Mouse (Mus musculus) embryonic facial prominence, embryonic 15.5 days (tissue): ENCODE data around the gene Ciapin1. TPM values are rescaled to one million over a fixed set of nuclear protein-coding genes. Genes with fewer than 3 reads are reported as not detected.
A peak's percentile ranks its signal among the peaks of the same experiment; 100 is the strongest.

Experiments used
- ATAC-seq: fragments of 200-750 bp; cut with Nextera tagmentation; 2 replicates; pipeline ENCODE4 v1.8.0; 2017; ENCODE audit warnings: low read depth, moderate TSS enrichment; ENCODE audit not compliant: insufficient number of reproducible peaks, low FRiP score, low TSS enrichment
- H3K27ac ChIP-seq: fragments of 300-500 bp; sonication (generic); replicated peaks from 2 replicates; pipeline ENCODE4 v1.5.1; 2015; ENCODE audit warnings: mild to moderate bottlenecking, inconsistent platforms
- H3K27me3 ChIP-seq: fragments of 300-500 bp; sonication (generic); 2 replicates; pipeline ENCODE4 v1.6.1; 2015; ENCODE audit warnings: inconsistent platforms
- H3K36me3 ChIP-seq: fragments of 300-500 bp; sonication (generic); 2 replicates; pipeline ENCODE4 v1.6.1; 2015; ENCODE audit warnings: mild to moderate bottlenecking, inconsistent platforms
- H3K4me1 ChIP-seq: fragments of 300-500 bp; sonication (generic); 2 replicates; pipeline ENCODE4 v1.6.1; 2015; ENCODE audit warnings: inconsistent platforms
- H3K4me2 ChIP-seq: fragments of 300-500 bp; sonication (generic); replicated peaks from 2 replicates; pipeline ENCODE4 v1.6.1; 2015; ENCODE audit warnings: mild to moderate bottlenecking, inconsistent platforms
- H3K4me3 ChIP-seq: fragments of 300-500 bp; sonication (generic); replicated peaks from 2 replicates; pipeline ENCODE4 v1.5.1; 2015; ENCODE audit warnings: mild to moderate bottlenecking, inconsistent platforms
- H3K9ac ChIP-seq: fragments of 300-500 bp; sonication (generic); 2 replicates; pipeline ENCODE4 v1.6.1; 2015; ENCODE audit warnings: inconsistent platforms
- H3K9me3 ChIP-seq: fragments of 300-500 bp; sonication (generic); replicated peaks from 2 replicates; pipeline ENCODE4 v1.6.1; 2016; ENCODE audit warnings: inconsistent platforms
- WGBS: fragments of 180-500 bp; shearing (Covaris S2); methylation state at CpG from one replicate; pipeline ENCODE4 v1.1.7; 2015; 5-methylcytosine and 5-hydroxymethylcytosine counted together
- polyA plus RNA-seq: library from polyadenylated mRNA; unstranded; fragments of >200 nt; fragmentation: Nextera tagmentation; extraction: Ambion mirVana; gene quantifications from 2 replicates; pipeline ENCODE4 v1.2.1, GENCODE M21; 2015

Ciapin1 gene
- 81.7 and 92.5 TPM in 2 replicates for polyA plus RNA-seq

- Histone ChIP-seq H3K9me3 (no peaks in the 10 kb centered on the region), H3K27ac (peak within 1 kb of the TSS; percentile 93), H3K27me3 (no peaks in the 10 kb centered on the region), H3K36me3 (0 out of 2 replicates have a peak, but pooled peaks cover 7% of the 10 kb centered on the region), H3K4me3 (peak within 1 kb of the TSS; percentile 85), H3K9ac (peak within 1 kb of the TSS; percentile 88), H3K4me1 (peaks cover 18% of the 10 kb centered on the region), H3K4me2 (peak within 1 kb of the TSS; percentile 83)
- WGBS: under 1% methylated on average over 72 of the region's 82 CpGs
- ATAC-seq: peak; percentile 98
Observed at GRCm38 (mm10) chr8:94837662-94838574, at the start of gene Ciapin1, which contains the start of gene Coq9. Ciapin1 (minus strand) TSS chr8:94838358. Coq9 (plus strand) TSS chr8:94838321.

- no peak overlapping the region for H3K4me2 ChIP-seq
- no peaks in the 10 kb centered on the region for H3K9me3 ChIP-seq
- H3K27ac ChIP-seq: no peak overlapping the region
- no peak overlapping the region for H3K4me3 ChIP-seq
- ATAC-seq: no peak
- WGBS: 71% methylated on average over 4 of the region's 4 CpGs
- no peaks in the 10 kb centered on the region for H3K27me3 ChIP-seq
- H3K9ac ChIP-seq: no peak overlapping the region
- peaks cover 8% of the 10 kb centered on the region for H3K4me1 ChIP-seq
- no peaks in the 10 kb centered on the region for H3K36me3 ChIP-seq
Observed at GRCm38 (mm10) chr8:94880742-94881141, 42.6 kb upstream of the Ciapin1 start.

GRCm38 (mm10) chr8:94876820-94877219, 38.7 kb upstream of the Ciapin1 start:
- no peaks in the 10 kb centered on the region for H3K9me3 ChIP-seq
- H3K27me3 ChIP-seq: no peaks in the 10 kb centered on the region
- H3K4me3 ChIP-seq: peak overlapping the region; percentile 69; the same call in 1 of the 2 replicates
- H3K4me2 ChIP-seq: no peak overlapping the region
- no peak overlapping the region for H3K9ac ChIP-seq
- ATAC-seq: no peak
- no peaks in the 10 kb centered on the region for H3K36me3 ChIP-seq
- WGBS: 38% methylated on average over 3 of the region's 3 CpGs
- no peak overlapping the region for H3K27ac ChIP-seq
- H3K4me1 ChIP-seq: peaks cover 39% of the 10 kb centered on the region

- H3K27ac ChIP-seq: peak within 1 kb of the TSS; percentile 71
- H3K4me1 ChIP-seq: peaks cover 44% of the 10 kb centered on the region
- WGBS: under 1% methylated on average over 37 of the region's 37 CpGs
- H3K9me3 ChIP-seq: no peaks in the 10 kb centered on the region
- ATAC-seq: peak; percentile 82
- peak within 1 kb of the TSS; percentile 92 for H3K4me2 ChIP-seq
- H3K9ac ChIP-seq: peak within 1 kb of the TSS; percentile 46
- peak within 1 kb of the TSS; percentile 69 for H3K4me3 ChIP-seq
- H3K27me3 ChIP-seq: no peaks in the 10 kb centered on the region
- H3K36me3 ChIP-seq: no peaks in the 10 kb centered on the region
Observed at GRCm38 (mm10) chr8:94876197-94876730, 38.1 kb upstream of the Ciapin1 start, which contains the start of gene Dok4. Dok4 (minus strand) TSS chr8:94876330.

- no peaks in the 10 kb centered on the region for H3K9me3 ChIP-seq
- H3K27ac ChIP-seq: peak overlapping the region; percentile 71
- H3K36me3 ChIP-seq: no peaks in the 10 kb centered on the region
- under 1% methylated on average over 15 of the region's 20 CpGs for WGBS
- H3K4me3 ChIP-seq: peak overlapping the region; percentile 69
- no peaks in the 10 kb centered on the region for H3K27me3 ChIP-seq
- 0 out of 2 replicates have a peak, but pooled peaks have one; percentile 2 for ATAC-seq
- H3K4me2 ChIP-seq: peak overlapping the region; percentile 92
- peak overlapping the region; percentile 46 for H3K9ac ChIP-seq
- H3K4me1 ChIP-seq: peaks cover 48% of the 10 kb centered on the region
Observed at GRCm38 (mm10) chr8:94875871-94876150, 37.7 kb upstream of the Ciapin1 start.

GRCm38 (mm10) chr8:94875096-94875870, 37.1 kb upstream of the Ciapin1 start:
- peak overlapping the region; percentile 46 for H3K9ac ChIP-seq
- peaks cover 54% of the 10 kb centered on the region for H3K4me1 ChIP-seq
- H3K9me3 ChIP-seq: no peaks in the 10 kb centered on the region
- no peaks in the 10 kb centered on the region for H3K27me3 ChIP-seq
- ATAC-seq: no peak
- peak overlapping the region; percentile 92 for H3K4me2 ChIP-seq
- H3K36me3 ChIP-seq: no peaks in the 10 kb centered on the region
- WGBS: 14% methylated on average over 17 of the region's 17 CpGs
- peak overlapping the region; percentile 69 for H3K4me3 ChIP-seq
- H3K27ac ChIP-seq: peak overlapping the region; percentile 71

GRCm38 (mm10) chr8:94874358-94874757, 36.2 kb upstream of the Ciapin1 start:
- peaks cover 63% of the 10 kb centered on the region for H3K4me1 ChIP-seq
- no peak for ATAC-seq
- H3K27ac ChIP-seq: no peak overlapping the region
- no peaks in the 10 kb centered on the region for H3K36me3 ChIP-seq
- H3K9ac ChIP-seq: no peak overlapping the region
- no peaks in the 10 kb centered on the region for H3K9me3 ChIP-seq
- no peaks in the 10 kb centered on the region for H3K27me3 ChIP-seq
- WGBS: 14% methylated on average over 6 of the region's 6 CpGs
- peak overlapping the region; percentile 92 for H3K4me2 ChIP-seq
- peak overlapping the region; percentile 69 for H3K4me3 ChIP-seq

- Histone ChIP-seq H3K9me3 (no peaks in the 10 kb centered on the region), H3K9ac (no peak overlapping the region), H3K4me2 (peak overlapping the region; percentile 88; the same call in 1 of the 2 replicates), H3K4me1 (peaks cover 72% of the 10 kb centered on the region), H3K4me3 (no peak overlapping the region), H3K27ac (no peak overlapping the region), H3K36me3 (0 out of 2 replicates have a peak, but pooled peaks cover 2% of the 10 kb centered on the region), H3K27me3 (no peaks in the 10 kb centered on the region)
- ATAC-seq: no peak
- 50% methylated on average over 2 of the region's 2 CpGs for WGBS
Observed at GRCm38 (mm10) chr8:94872576-94872975, 34.4 kb upstream of the Ciapin1 start.

GRCm38 (mm10) chr8:94872156-94872555, 34.0 kb upstream of the Ciapin1 start:
- peaks cover 72% of the 10 kb centered on the region for H3K4me1 ChIP-seq
- ATAC-seq: no peak
- no peak overlapping the region for H3K4me3 ChIP-seq
- peak overlapping the region; percentile 88; the same call in 1 of the 2 replicates for H3K4me2 ChIP-seq
- H3K36me3 ChIP-seq: 0 out of 2 replicates have a peak, but pooled peaks cover 7% of the 10 kb centered on the region
- 36% methylated on average over 3 of the region's 3 CpGs for WGBS
- H3K27me3 ChIP-seq: no peaks in the 10 kb centered on the region
- H3K9ac ChIP-seq: no peak overlapping the region
- H3K27ac ChIP-seq: no peak overlapping the region
- H3K9me3 ChIP-seq: no peaks in the 10 kb centered on the region

- WGBS: 4% methylated on average over 7 of the region's 7 CpGs
- ATAC-seq: peak; percentile 75
- Histone ChIP-seq H3K27ac (peak overlapping the region; percentile 77), H3K9ac (peak overlapping the region; percentile 24; the same call in 1 of the 2 replicates), H3K4me2 (peak overlapping the region; percentile 88), H3K4me1 (peaks cover 67% of the 10 kb centered on the region), H3K9me3 (no peaks in the 10 kb centered on the region), H3K27me3 (no peaks in the 10 kb centered on the region), H3K4me3 (peak overlapping the region; percentile 50), H3K36me3 (peaks cover 14% of the 10 kb centered on the region; the same call in 1 of the 2 replicates)
Observed at GRCm38 (mm10) chr8:94871108-94871894, 33.1 kb upstream of the Ciapin1 start.
